Mouse (Mus musculus): Measurements from ENCODE around the gene Adgrg5. TPM values are rescaled to one million over a fixed set of nuclear protein-coding genes. Genes with fewer than 3 reads are reported as not detected.

Gene Adgrg5
- total RNA-seq, 2 experiments from 2014 or later, result not detected

Other genes with a start within 250 kb of the Adgrg5 start
- 10 to 100 TPM; 41.5 to 47.1 TPM for gene Pllp, start 227.4 kb upstream of the Adgrg5 start, total RNA-seq (2021)
- gene Ccl22, start 178.1 kb upstream of the Adgrg5 start, total RNA-seq (2021), result not detected
- gene Cx3cl1, start 151.7 kb upstream of the Adgrg5 start, total RNA-seq (2021), result 100 to 1,000 TPM; 425 TPM
- gene Ccl17, start 113.2 kb upstream of the Adgrg5 start, total RNA-seq (2021), result 1 to 10 TPM; 3.7 to 4.3 TPM
- 10 to 100 TPM; 84.8 to 86.5 TPM for gene Coq9, start 85.4 kb upstream of the Adgrg5 start, total RNA-seq (2021)
- 10 to 100 TPM; 71.9 to 73.9 TPM for gene Ciapin1, start 85.3 kb upstream of the Adgrg5 start, total RNA-seq (2021)
- gene Polr2c, start 66.2 kb upstream of the Adgrg5 start, total RNA-seq (2021), result 10 to 100 TPM; 62.4 to 71.5 TPM
- gene Dok4, start 47.4 kb upstream of the Adgrg5 start, total RNA-seq (2021), result 10 to 100 TPM; 27.4 to 27.6 TPM
- 1 to 10 TPM; 1.1 to 2.1 TPM for gene Ccdc102a, start 5.6 kb upstream of the Adgrg5 start, total RNA-seq (2021)
- 100 to 1,000 TPM in 1 of 2 experiments, 10 to 100 TPM in 1; 79.5 to 104 TPM for gene Adgrg1, start 51.1 kb downstream of the Adgrg5 start, total RNA-seq (2021)
- under 1 TPM; 0.17 to 0.66 TPM for gene Adgrg3, start 94.0 kb downstream of the Adgrg5 start, total RNA-seq (2021)
- 1 to 10 TPM; 1.1 to 2.7 TPM for gene Drc7, start 131.4 kb downstream of the Adgrg5 start, total RNA-seq (2021)
- gene Katnb1, start 157.5 kb downstream of the Adgrg5 start, total RNA-seq (2021), result 10 to 100 TPM; 36.0 to 40.4 TPM